Mouse (Mus musculus): ENCODE results near the gene Pacrg.

Pacrg gene

DNA sequence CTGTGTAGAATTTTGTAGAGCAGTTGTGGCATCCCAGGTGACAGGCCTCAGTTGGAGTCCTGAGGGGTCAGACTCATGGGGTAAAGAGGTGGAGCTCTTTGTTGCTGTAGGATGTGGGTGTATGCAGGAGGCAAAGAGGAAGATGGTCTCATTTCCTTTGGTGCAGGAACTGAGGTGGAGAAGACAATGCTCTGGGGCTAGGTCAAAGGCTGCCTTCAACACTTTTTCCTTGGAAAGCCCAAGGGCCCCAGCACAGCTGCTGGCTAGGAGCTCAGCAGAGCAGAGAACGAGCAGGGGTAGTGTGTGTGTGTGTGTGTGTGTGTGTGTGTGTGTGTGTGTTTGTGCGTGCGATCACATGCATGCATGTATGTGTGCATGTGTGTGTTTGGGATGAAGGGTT is 387.3 kb downstream of the Pacrg start:
- no peak for DNase-seq (ENCODE audit: low spot score)

DNA sequence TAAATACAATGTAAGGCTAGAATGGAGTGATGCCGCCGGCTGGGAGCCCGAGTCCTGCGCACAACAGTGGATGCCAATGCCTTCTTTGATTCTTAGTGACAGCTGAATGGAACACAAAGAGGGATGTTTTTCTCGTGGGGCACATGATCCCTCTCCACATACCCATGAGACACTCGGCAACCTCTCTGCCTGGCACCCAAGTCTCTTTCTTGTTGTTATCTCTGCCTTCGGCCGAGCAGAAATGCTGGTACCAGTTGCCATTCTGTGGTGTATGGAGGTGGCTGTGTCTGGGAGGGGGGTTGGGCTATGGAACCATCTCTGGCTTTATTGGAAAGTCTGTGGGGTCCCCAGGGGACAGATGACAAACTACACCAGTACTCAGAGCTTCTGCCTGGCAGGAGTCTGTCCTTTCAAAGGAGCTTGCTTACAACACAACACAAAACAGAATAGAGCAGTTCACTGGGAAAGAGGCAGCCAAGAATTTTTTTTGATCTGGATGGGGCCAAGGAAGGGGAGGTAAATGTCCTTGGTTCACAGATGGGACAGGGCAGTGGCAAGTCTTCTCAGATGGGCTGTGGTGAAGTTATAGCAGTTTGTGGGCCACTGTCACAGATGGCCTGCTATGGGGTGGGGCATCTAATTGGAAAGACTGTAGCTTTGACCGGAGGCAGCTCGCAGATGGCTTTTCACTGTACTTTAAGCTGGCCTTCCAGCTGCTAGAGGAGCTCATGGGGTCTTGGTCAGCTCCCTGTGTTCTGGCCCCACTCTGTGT is 388.6 kb downstream of the Pacrg start:
- DNase-seq (ENCODE audit: low spot score): peak; percentile 53

DNA sequence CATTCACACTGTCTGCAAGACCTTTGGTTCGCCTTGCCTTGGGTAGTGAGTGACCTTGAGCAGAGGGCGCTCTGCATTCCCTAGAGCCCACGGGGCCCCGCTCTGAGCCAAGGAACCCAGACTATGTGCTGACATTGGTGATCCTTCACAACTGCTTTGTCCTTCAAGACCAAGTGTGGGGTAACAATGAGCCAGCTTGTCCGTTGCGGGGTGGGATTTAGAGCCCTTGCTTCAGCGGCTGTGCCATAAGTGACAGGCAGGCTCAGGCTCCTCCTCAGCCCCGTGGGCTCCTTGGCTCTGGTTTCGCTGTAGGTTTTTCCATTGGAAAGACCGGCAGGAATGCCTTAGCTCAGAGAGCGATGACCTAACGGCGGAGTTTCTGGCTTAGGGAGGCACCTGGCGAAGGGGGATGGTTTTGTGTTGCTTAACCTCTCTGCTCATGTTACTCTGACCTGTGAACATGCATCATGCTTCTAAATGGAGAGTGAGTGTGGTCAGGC is 390.3 kb downstream of the Pacrg start:
- DNase-seq (ENCODE audit: low spot score): no peak

DNA sequence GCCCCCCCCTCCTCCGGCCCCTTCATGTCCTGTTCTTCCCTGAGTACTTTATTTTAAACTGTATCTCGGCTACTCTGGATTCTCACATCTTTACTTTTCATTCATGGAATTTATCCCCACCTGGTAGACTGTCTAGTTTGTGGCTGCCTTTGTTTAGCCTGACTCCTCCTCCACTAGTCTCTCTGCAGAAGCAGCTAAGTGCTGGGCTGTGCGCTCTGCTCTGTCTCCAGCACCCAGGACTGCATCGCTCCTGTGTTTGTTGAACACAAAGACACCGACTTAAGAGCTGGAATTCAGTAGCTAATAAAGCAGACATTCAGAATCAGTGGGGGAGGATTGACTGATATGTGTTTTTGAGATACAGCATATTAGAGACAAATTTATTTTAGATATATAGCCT is 391.7 kb downstream of the Pacrg start:
- no peak for DNase-seq (ENCODE audit: low spot score)

DNA sequence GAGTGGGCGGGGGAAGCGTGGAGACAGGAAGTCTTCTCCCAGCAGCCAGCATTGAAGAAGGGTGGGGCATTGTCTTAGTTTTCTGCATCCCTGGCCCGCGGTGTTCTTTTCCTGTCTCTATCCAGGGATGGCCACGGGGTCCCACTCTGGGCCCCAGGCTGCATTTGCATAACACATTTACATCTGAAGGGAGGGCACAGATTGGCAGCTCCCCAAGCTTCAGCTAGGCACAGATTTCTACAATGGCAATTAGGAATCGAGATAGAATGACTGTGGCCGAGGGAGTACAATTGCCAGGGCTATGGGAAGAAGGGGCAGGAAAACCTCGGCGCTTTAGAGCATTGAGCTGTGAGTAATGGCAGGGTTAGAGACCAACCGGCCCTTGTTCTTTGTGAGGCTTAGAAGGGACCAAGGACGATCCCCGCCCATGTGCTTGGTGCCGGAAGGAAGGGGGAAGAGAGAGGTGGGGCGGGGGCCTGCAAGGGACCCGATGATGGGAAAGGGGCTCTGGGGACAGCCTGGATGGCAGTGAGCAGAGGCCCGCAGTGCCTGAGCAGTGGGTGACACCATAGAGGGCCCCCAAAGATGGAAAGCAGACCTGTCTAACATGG is 398.5 kb downstream of the Pacrg start:
- DNase-seq (ENCODE audit: low spot score): peak; percentile 33

DNA sequence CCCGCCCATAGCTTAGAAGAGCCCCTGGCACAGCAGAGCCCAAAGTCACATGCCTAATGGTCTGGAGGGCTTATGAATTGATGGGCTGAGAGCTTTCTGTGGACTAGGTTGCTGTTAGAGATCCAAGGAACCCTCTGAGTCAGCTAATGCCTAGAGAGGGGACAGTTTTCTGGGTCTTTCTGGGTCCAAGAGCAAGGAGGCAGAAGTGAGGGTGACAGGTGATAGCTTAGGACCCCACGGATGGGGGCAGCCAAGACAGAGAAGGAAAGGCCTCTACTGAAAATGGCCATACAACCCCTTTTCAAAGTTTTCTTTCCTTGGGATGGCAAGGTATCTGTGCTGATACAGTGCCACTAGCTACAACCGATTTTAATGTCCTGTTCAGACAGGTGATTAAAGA is 399.1 kb downstream of the Pacrg start:
- DNase-seq (ENCODE audit: low spot score): no peak

DNA sequence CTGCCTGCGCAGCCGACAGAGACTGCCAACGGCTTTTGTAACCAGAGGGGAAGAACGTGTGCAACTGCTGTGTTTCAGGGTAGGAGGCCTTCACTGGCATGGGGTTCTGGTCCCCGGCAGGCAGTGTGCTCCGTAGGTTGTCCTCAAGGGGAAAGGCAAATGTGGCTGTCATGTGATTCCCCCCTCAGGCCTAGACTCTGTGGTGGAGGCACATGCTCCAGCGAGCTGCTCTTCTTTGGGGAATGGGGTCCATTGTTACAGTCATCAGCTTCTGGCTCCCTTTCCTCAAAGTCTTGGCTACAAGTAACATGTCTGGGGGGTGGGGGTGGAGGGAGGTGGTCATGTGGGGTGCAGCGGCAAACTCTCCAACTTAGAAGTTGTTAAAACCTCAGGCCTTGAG is 400.3 kb downstream of the Pacrg start:
- no peak for DNase-seq (ENCODE audit: low spot score)

DNA sequence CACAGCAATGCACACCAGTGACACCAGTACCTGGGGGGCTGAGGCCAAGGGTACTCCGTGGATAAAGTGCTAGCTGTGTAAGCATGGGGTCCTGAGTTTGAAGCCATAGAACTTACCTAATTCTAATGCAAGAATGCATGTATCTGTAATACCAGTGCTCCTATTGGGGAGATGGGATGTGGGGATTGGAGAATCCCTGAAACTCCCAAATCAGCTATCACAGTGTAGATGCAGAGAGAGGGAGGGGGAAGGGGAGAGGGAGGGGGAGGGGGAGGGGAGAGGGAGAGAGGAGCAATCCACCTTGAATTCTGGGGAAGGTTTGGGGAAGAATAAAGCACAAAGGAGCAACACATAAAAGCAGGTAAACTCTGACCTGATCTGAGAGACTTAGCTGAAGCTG is 405.2 kb downstream of the Pacrg start:
- no peak for DNase-seq (ENCODE audit: low spot score)

- DNase-seq (ENCODE audit: low spot score): no peak
Observed at GRCm38 (mm10) chr17:10432525-10433180, 407.5 kb downstream of the Pacrg start.

DNA sequence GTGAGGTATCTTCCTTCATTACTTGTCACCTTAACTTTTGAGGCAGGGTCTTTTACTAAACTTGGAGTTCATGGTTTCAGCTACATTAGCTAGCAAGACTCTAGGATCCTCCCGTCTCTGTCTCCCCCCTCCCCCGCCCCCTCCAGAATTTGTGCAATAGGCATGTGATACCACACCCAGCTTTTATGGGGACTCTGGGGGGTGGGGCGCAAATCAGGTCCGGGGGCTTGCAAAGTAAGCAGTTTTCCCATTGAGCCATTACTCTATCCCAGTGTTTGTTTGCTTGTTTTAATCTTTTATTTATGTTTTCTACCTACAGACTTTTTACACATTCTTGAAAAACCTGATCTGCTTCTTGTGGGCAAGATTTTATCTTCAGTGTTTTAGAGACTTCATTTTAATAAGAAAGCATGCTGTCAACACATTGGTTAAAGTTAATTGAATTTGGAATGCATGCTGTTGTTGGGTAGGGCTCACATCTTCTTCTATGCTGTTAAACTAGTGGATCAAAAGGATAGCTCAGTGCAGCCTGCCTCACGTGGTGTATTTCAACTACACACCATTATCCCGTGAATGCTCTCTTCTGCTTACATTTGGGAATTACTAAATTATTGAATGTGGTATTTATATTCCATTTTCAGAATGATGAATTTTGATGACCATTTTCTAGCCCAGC is 408.1 kb downstream of the Pacrg start:
- DNase-seq (ENCODE audit: low spot score): no peak

- no peak for DNase-seq (ENCODE audit: low spot score)
Observed at GRCm38 (mm10) chr17:10430831-10431230, 409.3 kb downstream of the Pacrg start.

DNA sequence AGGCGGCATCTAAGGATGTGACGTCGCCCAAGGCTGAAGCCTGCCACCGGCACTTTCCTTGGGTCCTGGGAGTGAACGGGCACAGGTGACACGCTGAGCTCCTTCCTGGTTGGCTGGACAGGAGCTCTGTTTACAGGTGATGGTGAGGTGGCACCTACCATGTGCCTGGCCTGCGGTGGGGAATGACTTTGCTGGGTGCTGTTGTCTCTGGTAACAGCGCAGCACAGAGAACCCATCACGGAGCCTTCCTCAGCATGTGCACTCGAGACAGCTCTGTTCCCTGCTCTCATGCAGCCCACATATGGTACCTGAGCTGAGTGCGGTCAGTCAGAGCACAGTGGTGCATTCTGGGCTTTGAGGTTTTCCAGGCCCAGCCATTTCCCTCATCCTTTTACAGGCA is 410.7 kb downstream of the Pacrg start:
- no peak for DNase-seq (ENCODE audit: low spot score)

GRCm38 (mm10) chr17:10425311-10425710 is 414.8 kb downstream of the Pacrg start:
- DNase-seq (ENCODE audit: low spot score): no peak

DNA sequence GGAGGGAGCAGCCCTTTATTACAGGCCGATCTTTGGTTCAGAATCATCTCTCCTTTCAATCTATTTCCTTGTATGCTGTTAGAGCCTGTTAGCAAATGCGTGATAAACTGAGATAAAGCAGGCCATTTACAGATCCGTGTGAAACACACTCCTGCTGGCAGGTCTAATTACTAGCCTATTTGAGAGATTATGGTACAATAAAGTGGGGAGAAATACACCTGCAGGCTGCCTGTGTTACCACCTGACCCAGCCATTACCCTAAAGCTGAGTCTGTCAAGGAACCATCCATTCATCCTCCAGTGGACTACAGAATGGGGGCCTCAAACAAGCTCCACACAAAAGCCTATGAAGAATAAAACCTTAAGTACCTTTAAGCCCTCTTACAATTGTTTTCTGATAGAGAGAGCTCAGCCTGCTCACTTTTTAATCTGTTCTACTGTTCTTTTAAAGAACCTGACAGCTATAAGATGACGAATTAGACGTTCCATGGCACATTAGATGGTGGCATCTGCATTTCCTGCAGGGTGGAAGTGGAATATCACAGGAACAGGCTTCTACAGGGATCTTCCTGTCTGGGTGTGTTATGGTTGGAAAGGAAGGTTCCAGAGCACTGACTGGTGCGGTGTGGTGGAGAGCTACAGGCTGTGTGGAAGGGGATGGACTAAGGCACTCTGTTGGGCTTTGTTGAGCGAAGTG is 422.4 kb downstream of the Pacrg start:
- DNase-seq (ENCODE audit: low spot score): no peak

- no peak for DNase-seq (ENCODE audit: low spot score)
Observed at GRCm38 (mm10) chr17:10416995-10417394, 423.1 kb downstream of the Pacrg start.

DNA sequence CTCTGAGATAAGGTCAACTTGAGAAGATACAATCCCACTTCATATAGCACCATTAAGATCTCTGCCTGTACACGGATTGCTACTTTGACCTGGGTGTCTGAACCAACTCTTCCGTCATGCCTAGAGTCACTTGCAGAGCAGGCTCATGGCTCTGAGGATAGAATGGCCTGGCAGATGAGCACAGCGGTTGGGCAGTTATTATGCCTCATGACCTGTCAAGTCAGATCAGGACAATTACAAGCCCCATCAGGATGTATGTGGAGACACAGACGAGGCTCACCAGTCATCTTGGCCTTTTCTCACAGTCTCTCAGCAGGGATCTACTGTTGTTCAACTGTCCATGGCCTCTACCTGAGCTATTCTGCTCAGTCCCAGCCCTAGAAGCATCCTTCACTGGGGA is 424.0 kb downstream of the Pacrg start:
- DNase-seq (ENCODE audit: low spot score): peak; percentile 52

GRCm38 (mm10) chr17:10414383-10414782 is 425.7 kb downstream of the Pacrg start:
- no peak for DNase-seq (ENCODE audit: low spot score)

DNA sequence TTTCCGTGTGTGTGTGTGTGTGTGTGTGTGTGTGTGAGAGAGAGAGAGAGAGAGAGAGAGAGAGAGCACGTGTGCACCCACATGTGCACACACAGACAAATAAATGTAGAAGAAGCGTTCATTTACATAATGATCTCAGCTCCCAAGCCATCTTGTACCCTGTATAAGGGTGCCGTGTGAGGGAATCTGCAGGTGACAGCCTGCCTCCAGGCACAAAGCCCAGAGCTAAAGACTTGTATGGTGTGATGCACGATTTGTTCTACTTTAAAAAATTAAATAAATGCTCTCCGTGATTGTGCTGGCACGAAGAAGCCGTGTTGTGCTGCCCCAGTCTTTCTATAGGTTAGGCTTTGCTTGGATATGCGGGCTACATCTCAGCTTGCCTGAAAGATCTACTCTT is 426.2 kb downstream of the Pacrg start:
- no peak for DNase-seq (ENCODE audit: low spot score)

DNA sequence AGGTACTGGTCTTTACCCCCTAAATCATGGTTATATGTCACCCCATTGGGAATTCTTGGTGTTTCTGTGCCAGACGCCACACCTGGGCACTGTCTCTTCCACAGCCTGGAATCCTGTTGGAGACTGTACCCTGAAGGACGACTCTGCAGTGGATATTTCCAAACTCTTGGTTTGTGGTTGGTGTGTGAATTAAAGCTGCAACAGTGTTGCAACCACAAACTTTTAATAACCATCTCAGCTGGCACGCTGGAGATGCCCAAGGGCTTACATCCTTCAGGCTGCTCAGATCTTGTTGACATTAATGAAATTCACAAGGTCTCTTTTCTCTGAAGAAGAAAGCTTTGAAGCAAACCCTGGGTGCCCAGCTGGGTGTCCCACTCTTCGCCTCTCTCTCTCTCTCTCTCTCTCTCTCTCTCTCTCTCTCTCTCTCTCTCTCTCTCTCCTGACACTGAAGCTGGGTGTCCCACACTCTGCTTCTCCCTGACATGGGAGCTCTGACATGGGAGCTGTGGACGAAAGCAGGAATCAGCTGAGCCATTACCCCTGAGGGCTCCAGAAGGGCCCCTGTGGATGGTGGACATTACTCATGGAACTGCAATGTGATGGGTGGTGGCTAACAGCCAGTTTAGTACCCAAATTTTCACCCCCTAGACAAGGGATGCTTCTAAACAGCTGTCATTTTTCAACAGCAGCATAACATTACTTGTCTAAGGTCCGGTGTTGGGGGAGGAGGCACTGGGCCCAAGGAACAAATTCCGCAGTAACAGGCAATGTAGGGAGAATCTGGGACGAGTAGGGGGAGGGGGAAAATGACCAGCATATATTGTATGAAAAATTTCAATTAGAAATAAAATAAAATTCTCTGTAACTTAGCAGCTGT is 429.3 kb downstream of the Pacrg start:
- DNase-seq (ENCODE audit: low spot score): no peak

DNA sequence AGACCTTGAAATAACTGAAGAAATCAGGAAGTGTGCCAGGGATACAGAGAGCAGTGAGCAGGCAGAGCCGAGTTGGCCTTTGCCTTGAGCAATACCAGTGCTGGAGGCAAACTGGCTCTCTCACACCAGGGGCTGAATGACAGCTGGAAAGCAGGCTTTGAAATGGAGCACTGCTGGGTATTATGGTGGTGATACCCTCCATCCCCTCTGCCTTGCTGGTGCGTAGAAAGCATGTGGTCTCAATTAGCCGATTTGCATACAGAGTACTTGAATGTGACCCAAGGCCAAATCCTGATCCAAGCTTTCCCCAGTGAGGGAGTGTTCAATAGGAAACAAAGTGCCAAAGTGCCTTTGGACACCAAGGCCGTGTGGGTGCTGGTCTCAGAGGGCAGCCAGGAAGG is 431.4 kb downstream of the Pacrg start:
- no peak for DNase-seq (ENCODE audit: low spot score)

All from retina, embryonic 14.5 days (tissue).